Mouse (Mus musculus): ENCODE results near the gene Hmcn1. TPM values are rescaled to one million over a fixed set of nuclear protein-coding genes. Genes with fewer than 3 reads are reported as not detected.

Gene Hmcn1
- polyA plus RNA-seq, 1 experiment from 2014 or later, result 18.1 TPM

- H3K9me3 ChIP-seq (replicated peaks; ENCODE audit: control insufficient read depth, low read length), result no peaks in the 10 kb centered on the region
- no peaks in the 10 kb centered on the region for H3K27me3 ChIP-seq (ENCODE audit: control insufficient read depth, insufficient read depth, low read length)
- no peak overlapping the region for H3K9ac ChIP-seq (ENCODE audit: low read length)
- WGBS, result 64% methylated on average over 5 of the region's 5 CpGs
- no peak overlapping the region for H3K4me2 ChIP-seq (ENCODE audit: low read depth, low read length)
- peaks cover 13% of the 10 kb centered on the region for H3K4me1 ChIP-seq (ENCODE audit: control insufficient read depth, insufficient read depth, low read length)
- no peaks in the 10 kb centered on the region for H3K36me3 ChIP-seq (ENCODE audit: control insufficient read depth, insufficient read depth)
- no peak overlapping the region for H3K27ac ChIP-seq (ENCODE audit: low read length)
- no peak for ATAC-seq (replicated peaks; ENCODE audit: extremely low read depth, insufficient read depth, low FRiP score)
- H3K4me3 ChIP-seq (ENCODE audit: low read length), result no peak overlapping the region
Measured at GRCm38 (mm10) chr1:150959486-150960074, 33.7 kb downstream of the Hmcn1 start.

DNA sequence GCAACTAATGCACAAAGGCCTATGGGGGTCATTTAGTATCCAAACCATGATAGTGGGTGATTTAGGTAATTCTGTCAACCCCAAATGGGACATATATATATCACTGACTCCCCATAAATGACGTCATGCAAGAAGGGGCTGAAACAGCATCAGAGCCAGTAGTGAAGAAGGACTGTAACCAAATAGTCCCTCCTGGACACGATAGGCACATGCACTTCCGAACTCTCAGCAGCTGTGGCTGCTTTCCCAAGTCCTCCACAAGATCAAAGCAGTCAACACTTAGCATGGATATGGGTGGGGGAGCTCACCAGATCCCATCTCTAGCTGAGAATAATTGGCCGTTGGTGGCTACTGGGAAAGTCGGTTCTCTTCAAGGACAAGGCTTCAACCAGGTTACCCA, 42.2 kb downstream of the Hmcn1 start:
- Histone ChIP-seq H3K4me2 (ENCODE audit: low read depth, low read length) (no peak overlapping the region), H3K9ac (ENCODE audit: low read length) (no peak overlapping the region), H3K27ac (ENCODE audit: low read length) (no peak overlapping the region), H3K9me3 (replicated peaks; ENCODE audit: control insufficient read depth, low read length) (no peaks in the 10 kb centered on the region), H3K4me3 (ENCODE audit: low read length) (no peak overlapping the region), H3K36me3 (ENCODE audit: control insufficient read depth, insufficient read depth) (no peaks in the 10 kb centered on the region), H3K27me3 (ENCODE audit: control insufficient read depth, insufficient read depth, low read length) (no peaks in the 10 kb centered on the region), H3K4me1 (ENCODE audit: control insufficient read depth, insufficient read depth, low read length) (peaks cover 9% of the 10 kb centered on the region)
- 73% methylated on average over 5 of the region's 5 CpGs for WGBS
- no peak for ATAC-seq (replicated peaks; ENCODE audit: extremely low read depth, insufficient read depth, low FRiP score)

GRCm38 (mm10) chr1:150950046-150950445, 43.2 kb downstream of the Hmcn1 start:
- peaks cover 10% of the 10 kb centered on the region for H3K4me1 ChIP-seq (ENCODE audit: control insufficient read depth, insufficient read depth, low read length)
- no peaks in the 10 kb centered on the region for H3K27me3 ChIP-seq (ENCODE audit: control insufficient read depth, insufficient read depth, low read length)
- 43% methylated on average over 3 of the region's 3 CpGs for WGBS
- no peak for ATAC-seq (replicated peaks; ENCODE audit: extremely low read depth, insufficient read depth, low FRiP score)
- H3K4me3 ChIP-seq (ENCODE audit: low read length), result no peak overlapping the region
- no peak overlapping the region for H3K9ac ChIP-seq (ENCODE audit: low read length)
- H3K9me3 ChIP-seq (replicated peaks; ENCODE audit: control insufficient read depth, low read length), result no peaks in the 10 kb centered on the region
- no peak overlapping the region for H3K4me2 ChIP-seq (ENCODE audit: low read depth, low read length)
- H3K27ac ChIP-seq (ENCODE audit: low read length), result no peak overlapping the region
- no peaks in the 10 kb centered on the region for H3K36me3 ChIP-seq (ENCODE audit: control insufficient read depth, insufficient read depth)

GRCm38 (mm10) chr1:150948911-150949310, 44.3 kb downstream of the Hmcn1 start:
- 87% methylated on average over 2 of the region's 2 CpGs for WGBS
- no peak overlapping the region for H3K4me3 ChIP-seq (ENCODE audit: low read length)
- no peak for ATAC-seq (replicated peaks; ENCODE audit: extremely low read depth, insufficient read depth, low FRiP score)
- H3K27me3 ChIP-seq (ENCODE audit: control insufficient read depth, insufficient read depth, low read length), result no peaks in the 10 kb centered on the region
- no peak overlapping the region for H3K27ac ChIP-seq (ENCODE audit: low read length)
- H3K36me3 ChIP-seq (ENCODE audit: control insufficient read depth, insufficient read depth), result no peaks in the 10 kb centered on the region
- H3K4me2 ChIP-seq (ENCODE audit: low read depth, low read length), result no peak overlapping the region
- H3K4me1 ChIP-seq (ENCODE audit: control insufficient read depth, insufficient read depth, low read length), result peaks cover 19% of the 10 kb centered on the region
- no peak overlapping the region for H3K9ac ChIP-seq (ENCODE audit: low read length)
- no peaks in the 10 kb centered on the region for H3K9me3 ChIP-seq (replicated peaks; ENCODE audit: control insufficient read depth, low read length)

DNA sequence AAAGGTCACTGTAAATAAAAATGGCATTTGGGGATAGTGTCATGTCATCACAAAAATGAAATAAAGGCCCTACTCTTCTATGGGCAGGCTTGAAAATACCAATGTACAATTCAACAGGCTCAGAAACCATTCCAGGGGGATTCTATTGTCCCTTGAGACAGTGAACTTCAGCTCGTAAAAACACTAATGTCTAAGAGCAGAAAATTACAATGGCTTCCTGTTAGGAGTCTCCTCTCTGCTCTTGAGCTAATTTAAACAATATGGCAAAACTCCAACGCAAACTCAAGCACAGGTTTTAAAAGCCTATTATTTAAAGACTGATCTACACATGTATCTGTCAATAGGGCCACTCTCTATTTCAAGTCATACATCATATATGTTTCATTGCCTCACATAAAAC, 49.6 kb downstream of the Hmcn1 start:
- ATAC-seq (replicated peaks; ENCODE audit: extremely low read depth, insufficient read depth, low FRiP score), result no peak
- 47% methylated on average over 2 of the region's 2 CpGs for WGBS

DNA sequence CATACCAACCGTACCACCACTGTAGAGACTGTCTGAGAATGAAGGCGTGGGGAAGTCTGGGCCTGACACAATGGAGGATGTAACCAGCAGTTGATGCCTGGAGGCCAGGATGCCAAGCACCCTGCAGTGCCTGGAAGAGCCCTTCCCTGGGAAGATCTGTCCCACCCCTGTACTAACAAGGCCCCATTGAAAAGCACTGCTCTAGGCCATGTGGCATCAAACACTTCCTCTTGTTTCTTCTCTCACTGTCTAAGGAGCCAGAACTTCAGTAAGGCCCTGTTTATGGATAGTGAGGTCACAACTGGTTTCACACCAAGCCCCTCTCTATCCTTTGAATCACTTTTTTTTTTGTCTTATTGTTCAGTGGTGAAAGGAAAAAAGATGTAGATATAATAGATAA, 51.1 kb downstream of the Hmcn1 start:
- ATAC-seq (replicated peaks; ENCODE audit: extremely low read depth, insufficient read depth, low FRiP score), result no peak
- no peak overlapping the region for H3K4me2 ChIP-seq (ENCODE audit: low read depth, low read length)
- H3K27ac ChIP-seq (ENCODE audit: low read length), result no peak overlapping the region
- peaks cover 13% of the 10 kb centered on the region; the same call in 1 of the 2 replicates for H3K4me1 ChIP-seq (ENCODE audit: control insufficient read depth, insufficient read depth, low read length)
- H3K4me3 ChIP-seq (ENCODE audit: low read length), result no peak overlapping the region
- H3K9ac ChIP-seq (ENCODE audit: low read length), result no peak overlapping the region
- H3K27me3 ChIP-seq (ENCODE audit: control insufficient read depth, insufficient read depth, low read length), result no peaks in the 10 kb centered on the region
- WGBS, result 92% methylated on average over 2 of the region's 2 CpGs
- no peaks in the 10 kb centered on the region for H3K9me3 ChIP-seq (replicated peaks; ENCODE audit: control insufficient read depth, low read length)
- H3K36me3 ChIP-seq (ENCODE audit: control insufficient read depth, insufficient read depth), result no peaks in the 10 kb centered on the region

More for the DNA sequence above, 49.6 kb downstream of the Hmcn1 start:
- Histone ChIP-seq H3K4me2 (ENCODE audit: low read depth, low read length) (no peak overlapping the region), H3K4me3 (ENCODE audit: low read length) (no peak overlapping the region), H3K27ac (ENCODE audit: low read length) (no peak overlapping the region), H3K4me1 (ENCODE audit: control insufficient read depth, insufficient read depth, low read length) (peaks cover 13% of the 10 kb centered on the region; the same call in 1 of the 2 replicates), H3K27me3 (ENCODE audit: control insufficient read depth, insufficient read depth, low read length) (no peaks in the 10 kb centered on the region), H3K9me3 (replicated peaks; ENCODE audit: control insufficient read depth, low read length) (no peaks in the 10 kb centered on the region), H3K36me3 (ENCODE audit: control insufficient read depth, insufficient read depth) (no peaks in the 10 kb centered on the region), H3K9ac (ENCODE audit: low read length) (no peak overlapping the region)

DNA sequence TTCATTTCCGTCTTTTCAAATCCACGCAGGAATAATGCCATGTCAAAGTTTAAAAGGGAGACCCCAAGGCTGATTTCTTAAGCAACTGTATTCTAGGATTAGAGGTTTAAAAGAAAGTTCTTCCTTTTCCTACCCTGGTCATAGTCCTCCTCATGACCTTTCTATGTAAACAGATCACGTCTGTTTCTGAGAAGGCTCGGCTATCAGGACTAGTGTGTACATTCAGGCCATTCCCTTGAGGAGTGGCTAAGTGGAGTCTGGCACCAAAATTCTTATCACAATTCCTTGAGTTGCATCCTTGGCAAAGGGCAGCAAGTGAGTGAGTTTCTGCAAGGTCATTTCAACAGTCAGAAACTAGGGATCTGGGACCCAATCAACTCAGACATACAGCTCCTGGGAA, 56.4 kb downstream of the Hmcn1 start:
- no peak overlapping the region for H3K4me3 ChIP-seq (ENCODE audit: low read length)
- ATAC-seq (replicated peaks; ENCODE audit: extremely low read depth, insufficient read depth, low FRiP score), result no peak
- H3K36me3 ChIP-seq (ENCODE audit: control insufficient read depth, insufficient read depth), result no peaks in the 10 kb centered on the region
- no peaks in the 10 kb centered on the region for H3K27me3 ChIP-seq (ENCODE audit: control insufficient read depth, insufficient read depth, low read length)
- H3K9me3 ChIP-seq (replicated peaks; ENCODE audit: control insufficient read depth, low read length), result no peaks in the 10 kb centered on the region
- peaks cover 7% of the 10 kb centered on the region; the same call in 1 of the 2 replicates for H3K4me1 ChIP-seq (ENCODE audit: control insufficient read depth, insufficient read depth, low read length)
- 49% methylated on average over 4 of the region's 4 CpGs for WGBS
- H3K27ac ChIP-seq (ENCODE audit: low read length), result no peak overlapping the region
- no peak overlapping the region for H3K4me2 ChIP-seq (ENCODE audit: low read depth, low read length)
- no peak overlapping the region for H3K9ac ChIP-seq (ENCODE audit: low read length)

DNA sequence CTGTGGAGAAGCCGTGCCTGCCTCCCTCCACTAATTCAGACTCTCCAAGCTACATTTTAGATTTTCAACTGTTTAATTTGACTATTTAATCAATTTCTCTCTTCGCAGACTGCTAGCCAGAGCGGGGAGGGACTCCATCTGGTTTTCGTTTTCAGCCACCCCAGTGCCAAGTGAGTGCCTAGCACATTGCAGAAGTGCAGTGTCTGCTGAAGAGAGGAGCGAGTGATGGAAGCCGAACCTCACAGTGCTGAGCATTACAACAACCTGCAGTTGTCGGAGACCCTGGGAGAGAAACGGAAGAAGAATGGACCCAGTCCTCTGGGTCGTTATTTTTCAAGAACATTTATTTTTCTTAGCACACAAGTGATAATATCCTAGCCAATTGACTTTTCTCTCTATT, 59.6 kb downstream of the Hmcn1 start:
- WGBS, result 32% methylated on average over 9 of the region's 9 CpGs
- ATAC-seq (replicated peaks; ENCODE audit: extremely low read depth, insufficient read depth, low FRiP score), result 0 out of 2 replicates have a peak, but pooled peaks have one; percentile 41
- Histone ChIP-seq H3K4me2 (ENCODE audit: low read depth, low read length) (peak overlapping the region; percentile 40), H3K27ac (ENCODE audit: low read length) (no peak overlapping the region), H3K36me3 (ENCODE audit: control insufficient read depth, insufficient read depth) (no peaks in the 10 kb centered on the region), H3K9ac (ENCODE audit: low read length) (no peak overlapping the region), H3K4me3 (ENCODE audit: low read length) (peak overlapping the region; percentile 3; the same call in 1 of the 2 replicates), H3K27me3 (ENCODE audit: control insufficient read depth, insufficient read depth, low read length) (no peaks in the 10 kb centered on the region), H3K9me3 (replicated peaks; ENCODE audit: control insufficient read depth, low read length) (no peaks in the 10 kb centered on the region), H3K4me1 (ENCODE audit: control insufficient read depth, insufficient read depth, low read length) (peaks cover 7% of the 10 kb centered on the region; the same call in 1 of the 2 replicates)

GRCm38 (mm10) chr1:150920860-150921259, 72.4 kb downstream of the Hmcn1 start:
- WGBS, result 65% methylated on average over 9 of the region's 9 CpGs
- no peaks in the 10 kb centered on the region for H3K36me3 ChIP-seq (ENCODE audit: control insufficient read depth, insufficient read depth)
- H3K27ac ChIP-seq (ENCODE audit: low read length), result no peak overlapping the region
- H3K4me2 ChIP-seq (ENCODE audit: low read depth, low read length), result no peak overlapping the region
- H3K4me3 ChIP-seq (ENCODE audit: low read length), result no peak overlapping the region
- ATAC-seq (replicated peaks; ENCODE audit: extremely low read depth, insufficient read depth, low FRiP score), result no peak
- H3K9me3 ChIP-seq (replicated peaks; ENCODE audit: control insufficient read depth, low read length), result no peaks in the 10 kb centered on the region
- peaks cover 9% of the 10 kb centered on the region for H3K4me1 ChIP-seq (ENCODE audit: control insufficient read depth, insufficient read depth, low read length)
- no peaks in the 10 kb centered on the region for H3K27me3 ChIP-seq (ENCODE audit: control insufficient read depth, insufficient read depth, low read length)
- no peak overlapping the region for H3K9ac ChIP-seq (ENCODE audit: low read length)

Data from heart, embryonic 16.5 days (tissue).